Mouse (Mus musculus) limb, embryonic 10.5 days (tissue): Measurements from ENCODE around the gene Plekha5. TPM values are rescaled to one million over a fixed set of nuclear protein-coding genes. Genes with fewer than 3 reads are reported as not detected.
A peak's percentile ranks its signal among the peaks of the same experiment; 100 is the strongest.

Source experiments
- DNase-seq: peaks from one replicate; pipeline ENCODE4 v3.0.0-alpha.2; 2017; ENCODE audit warnings: low spot score
- H3K27ac ChIP-seq: fragments of 300-500 bp; sonication (generic); 2 replicates; pipeline ENCODE4 v1.5.1; 2016; ENCODE audit warnings: mild to moderate bottlenecking
- H3K27me3 ChIP-seq: fragments of 300-500 bp; sonication (generic); 2 replicates; pipeline ENCODE4 v1.6.1; 2016; ENCODE audit warnings: low read depth, mild to moderate bottlenecking; ENCODE audit not compliant: poor library complexity, severe bottlenecking
- H3K36me3 ChIP-seq: fragments of 300-500 bp; sonication (generic); 2 replicates; pipeline ENCODE4 v1.6.1; 2016; ENCODE audit warnings: mild to moderate bottlenecking, moderate library complexity
- H3K4me1 ChIP-seq: fragments of 300-500 bp; sonication (generic); 2 replicates; pipeline ENCODE4 v1.6.1; 2016
- H3K4me3 ChIP-seq: fragments of 300-500 bp; sonication (generic); 2 replicates; pipeline ENCODE4 v1.5.1; 2016; ENCODE audit warnings: mild to moderate bottlenecking, moderate library complexity
- H3K9me3 ChIP-seq: fragments of 300-500 bp; sonication (generic); replicated peaks from 2 replicates; pipeline ENCODE4 v1.6.1; 2016; ENCODE audit warnings: mild to moderate bottlenecking
- WGBS: fragments of 180-500 bp; shearing (Covaris S2); methylation state at CpG from one replicate; pipeline ENCODE4 v1.1.7; 2016; 5-methylcytosine and 5-hydroxymethylcytosine counted together
- polyA plus RNA-seq: library from polyadenylated mRNA; unstranded; fragments of >200 nt; fragmentation: Nextera tagmentation; extraction: Ambion mirVana; gene quantifications from 2 replicates; pipeline ENCODE4 v1.2.1, GENCODE M21; 2016

The Plekha5 gene
- polyA plus RNA-seq = 37.5 and 44.3 TPM in 2 replicates

DNA sequence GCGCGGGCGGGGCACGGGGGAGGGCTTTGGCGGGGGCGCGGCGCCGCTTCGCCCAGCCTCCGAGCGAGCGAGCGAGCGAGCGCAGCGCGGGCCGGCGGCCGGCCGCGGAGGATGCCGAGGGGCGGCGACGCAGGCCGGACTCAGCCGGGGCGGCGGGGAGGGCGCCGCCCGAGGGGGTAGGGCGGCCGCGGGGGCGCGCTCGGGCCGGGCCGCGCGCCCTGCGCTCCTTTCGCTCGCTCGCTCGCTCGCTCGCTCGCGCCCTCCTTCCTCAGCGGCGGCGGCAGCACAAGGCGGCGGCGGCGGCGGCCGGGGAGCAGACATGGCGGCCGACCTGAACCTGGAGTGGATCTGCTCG lies at the start of gene Plekha5:
Gene Plekha5 (plus strand): TSS at position 209 of the 355 bp plus-strand sequence.
- H3K27me3 ChIP-seq = no peaks in the 10 kb centered on the region
- peak within 1 kb of the TSS; percentile 99 for H3K27ac ChIP-seq
- H3K9me3 ChIP-seq = no peaks in the 10 kb centered on the region
- DNase-seq = peak; percentile 85
- 3% methylated on average over 65 of the region's 65 CpGs for WGBS
- H3K36me3 ChIP-seq = peaks cover 20% of the 10 kb centered on the region
- peaks cover 9% of the 10 kb centered on the region for H3K4me1 ChIP-seq
- peak within 1 kb of the TSS; percentile 97 for H3K4me3 ChIP-seq

DNA sequence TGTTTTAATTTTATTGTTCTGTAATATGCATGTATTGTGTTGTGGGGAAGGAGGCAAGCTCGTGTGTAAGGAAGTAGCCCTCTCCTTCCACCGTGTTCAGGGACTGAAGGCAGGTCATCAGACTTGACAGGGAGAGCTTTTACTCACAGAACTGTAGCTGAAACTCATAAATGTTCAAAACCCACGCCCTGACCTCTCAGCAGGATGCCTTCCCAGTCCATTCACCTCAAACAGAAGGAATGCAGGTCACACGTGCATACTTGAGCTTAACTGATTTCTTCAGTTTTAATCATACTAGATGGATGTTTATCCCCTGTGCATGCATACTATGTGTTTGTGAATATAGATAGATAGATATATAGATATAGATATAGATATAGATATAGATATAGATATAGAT lies 48.2 kb upstream of the Plekha5 start:
- Histone ChIP-seq H3K27ac (no peak overlapping the region), H3K4me3 (no peak overlapping the region)
- no peak for DNase-seq

DNA sequence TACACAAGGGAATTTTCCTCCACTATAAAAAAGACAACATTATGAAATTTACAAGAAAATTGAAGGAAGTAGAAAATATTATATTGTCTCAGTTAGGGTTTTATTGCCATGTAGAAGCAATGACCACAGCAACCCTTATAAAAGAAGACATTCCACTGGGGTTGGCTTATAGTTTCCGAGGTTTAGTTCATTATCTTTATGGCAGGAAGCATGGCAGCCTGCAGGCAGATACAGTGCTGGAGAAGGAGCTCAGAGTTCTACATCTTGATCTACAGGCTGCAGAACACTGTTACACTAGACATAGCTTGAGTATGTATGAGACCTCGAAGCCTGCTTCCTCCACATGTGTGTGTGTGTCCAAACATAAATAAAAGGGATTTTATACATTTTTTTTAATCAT lies 43.3 kb upstream of the Plekha5 start:
- Histone ChIP-seq H3K4me3 (no peak overlapping the region), H3K27me3 (no peaks in the 10 kb centered on the region)
- 84% methylated on average over 2 of the region's 2 CpGs for WGBS

More for the DNA sequence above, 48.2 kb upstream of the Plekha5 start:
- WGBS = 50% methylated on average over 4 of the region's 4 CpGs
- Histone ChIP-seq H3K27me3 (no peaks in the 10 kb centered on the region), H3K36me3 (no peaks in the 10 kb centered on the region), H3K4me1 (peaks cover 10% of the 10 kb centered on the region; the same call in 1 of the 2 replicates), H3K9me3 (no peaks in the 10 kb centered on the region)

DNA sequence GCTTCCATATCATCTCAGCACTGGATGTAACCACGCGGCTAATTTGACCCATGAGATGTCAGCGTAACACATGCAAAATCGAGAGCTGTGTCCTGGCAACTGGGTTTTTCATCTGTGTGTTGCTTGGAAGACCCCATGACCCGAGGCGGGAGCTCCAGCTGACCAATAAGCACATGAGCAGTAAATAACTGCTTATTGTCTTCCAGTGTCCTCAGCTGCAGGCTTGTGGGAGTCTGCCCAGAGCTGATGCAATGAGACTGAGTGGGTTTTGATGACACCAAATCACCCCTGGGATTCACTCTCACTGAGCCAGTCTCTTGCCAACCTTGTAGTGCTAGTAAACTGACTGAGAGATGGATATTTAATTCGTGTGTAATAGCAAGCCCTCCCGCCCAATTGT lies 42.7 kb upstream of the Plekha5 start:
- Histone ChIP-seq H3K27ac (no peak overlapping the region), H3K27me3 (no peaks in the 10 kb centered on the region), H3K4me3 (no peak overlapping the region), H3K9me3 (no peaks in the 10 kb centered on the region), H3K36me3 (no peaks in the 10 kb centered on the region), H3K4me1 (0 out of 2 replicates have a peak, but pooled peaks cover 2% of the 10 kb centered on the region)
- no peak for DNase-seq
- 87% methylated on average over 8 of the region's 8 CpGs for WGBS

More for the DNA sequence above, 43.3 kb upstream of the Plekha5 start:
- Histone ChIP-seq H3K27ac (no peak overlapping the region), H3K4me1 (0 out of 2 replicates have a peak, but pooled peaks cover 4% of the 10 kb centered on the region), H3K36me3 (no peaks in the 10 kb centered on the region), H3K9me3 (no peaks in the 10 kb centered on the region)
- no peak for DNase-seq

DNA sequence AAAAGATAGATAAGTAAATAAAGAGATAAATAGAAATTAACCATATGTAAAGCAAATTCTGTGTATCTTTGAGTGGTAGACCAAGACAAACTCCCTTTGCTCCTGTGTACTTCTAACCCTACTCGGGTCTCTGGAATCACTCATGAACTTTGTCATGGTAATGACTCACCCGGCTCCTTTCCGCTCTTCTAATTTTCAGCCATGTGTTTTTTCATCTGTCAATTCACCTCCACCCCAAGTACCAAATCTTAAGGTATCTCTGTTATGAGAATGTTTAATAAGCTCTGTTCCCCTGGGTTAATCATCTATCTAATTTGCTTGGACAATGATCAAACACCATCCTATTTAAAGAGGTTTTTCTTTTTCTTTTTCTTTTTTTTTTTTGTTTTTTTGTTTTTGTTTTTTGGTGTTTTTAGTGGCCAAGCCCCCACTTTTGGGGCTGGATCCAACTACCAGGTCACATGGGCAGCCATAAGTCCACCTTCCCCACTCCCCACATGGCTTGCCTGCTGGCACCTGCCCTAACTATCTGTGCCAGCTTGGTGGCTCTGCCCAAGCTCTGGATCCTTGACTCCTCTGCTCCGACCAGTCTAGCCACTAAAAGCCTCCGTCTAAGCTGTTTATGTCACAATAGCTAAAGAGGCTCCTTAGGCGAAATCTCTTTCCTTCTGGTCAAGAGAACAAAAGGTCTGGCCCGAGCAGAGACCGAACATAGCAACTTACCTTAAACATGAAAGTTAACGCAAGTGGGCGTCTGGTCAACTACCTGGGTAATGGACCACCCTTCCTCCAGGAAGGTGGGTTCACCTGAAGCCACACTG lies 40.1 kb upstream of the Plekha5 start:
- H3K9me3 ChIP-seq = no peaks in the 10 kb centered on the region
- H3K36me3 ChIP-seq = no peaks in the 10 kb centered on the region
- H3K27me3 ChIP-seq = no peaks in the 10 kb centered on the region
- DNase-seq = no peak
- no peak overlapping the region for H3K27ac ChIP-seq
- H3K4me1 ChIP-seq = no peaks in the 10 kb centered on the region
- H3K4me3 ChIP-seq = no peak overlapping the region
- WGBS = 92% methylated on average over 10 of the region's 10 CpGs

DNA sequence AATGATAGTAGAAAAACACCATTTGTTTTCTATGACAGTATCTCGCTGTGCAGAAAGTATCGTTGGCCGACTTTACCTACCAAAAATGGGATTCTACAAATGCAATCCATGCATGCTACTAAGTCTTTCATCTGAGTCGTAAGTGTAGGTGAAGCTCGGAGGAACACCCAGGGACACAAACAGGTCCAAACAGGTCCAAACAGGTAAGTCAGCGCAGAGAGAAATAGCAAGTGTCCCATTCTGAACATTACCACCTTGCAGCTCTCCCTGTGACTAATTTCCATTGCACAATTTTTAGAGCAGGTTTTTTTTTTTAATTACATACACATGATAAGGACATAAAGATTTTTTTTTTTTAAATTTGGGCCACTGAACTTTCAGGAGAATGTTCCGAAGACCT lies 27.2 kb upstream of the Plekha5 start:
- DNase-seq = no peak
- Histone ChIP-seq H3K4me3 (no peak overlapping the region), H3K36me3 (no peaks in the 10 kb centered on the region), H3K27ac (no peak overlapping the region), H3K27me3 (no peaks in the 10 kb centered on the region), H3K4me1 (peaks cover 6% of the 10 kb centered on the region), H3K9me3 (no peaks in the 10 kb centered on the region)
- WGBS = 93% methylated on average over 7 of the region's 7 CpGs

DNA sequence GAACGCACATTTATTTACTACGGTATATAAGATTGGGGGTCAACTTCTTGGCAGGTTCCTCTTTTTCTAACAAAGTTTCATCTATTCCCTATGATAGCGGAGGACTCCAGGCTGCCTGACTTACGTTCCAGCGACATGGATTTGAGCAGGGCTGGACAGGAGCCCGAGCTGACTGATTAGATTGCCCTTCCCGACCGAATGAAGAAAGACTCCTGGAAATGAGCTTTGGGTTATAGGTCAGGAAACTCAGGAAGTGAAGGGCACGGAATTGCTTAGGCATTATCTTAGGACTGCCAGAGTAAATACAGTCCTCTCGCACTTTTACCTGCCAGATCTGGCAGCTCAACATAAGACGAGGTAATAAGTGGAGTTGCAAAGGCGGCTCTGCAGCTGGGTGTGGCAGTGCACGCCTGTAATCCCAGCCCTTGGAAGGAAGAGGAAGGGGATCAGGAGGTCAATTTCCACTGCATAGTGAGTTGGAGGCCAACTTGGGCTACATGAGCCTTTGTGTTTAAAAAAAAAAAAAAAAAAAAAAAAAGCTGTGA lies 21.0 kb upstream of the Plekha5 start:
- H3K27me3 ChIP-seq = no peaks in the 10 kb centered on the region
- no peak overlapping the region for H3K27ac ChIP-seq
- DNase-seq = no peak
- H3K4me3 ChIP-seq = no peak overlapping the region
- H3K9me3 ChIP-seq = no peaks in the 10 kb centered on the region
- no peaks in the 10 kb centered on the region for H3K36me3 ChIP-seq
- 62% methylated on average over 13 of the region's 13 CpGs for WGBS
- H3K4me1 ChIP-seq = peaks cover 6% of the 10 kb centered on the region

DNA sequence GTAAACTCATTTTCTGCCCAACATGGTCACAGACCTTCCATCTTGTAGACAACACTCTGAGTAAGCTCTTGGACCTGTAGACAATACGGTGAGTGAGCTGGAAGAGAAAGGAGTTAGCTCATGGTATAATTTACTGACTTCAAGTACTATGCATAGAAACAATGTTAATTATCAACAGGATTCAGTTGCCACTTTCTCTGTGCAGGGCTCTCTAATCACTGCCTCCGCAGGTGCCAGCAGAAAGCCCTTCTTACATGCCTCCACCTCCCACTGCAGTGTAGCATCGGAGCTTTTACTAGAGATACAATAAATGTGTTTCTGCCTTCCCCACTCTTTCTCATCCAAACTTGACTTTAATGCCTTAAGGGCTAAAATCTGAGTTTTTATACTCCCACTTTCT lies 11.9 kb upstream of the Plekha5 start:
- 94% methylated on average over 3 of the region's 3 CpGs for WGBS
- Histone ChIP-seq H3K4me3 (no peak overlapping the region), H3K27me3 (no peaks in the 10 kb centered on the region), H3K9me3 (no peaks in the 10 kb centered on the region; the same call in 1 of the 2 replicates), H3K27ac (no peak overlapping the region), H3K4me1 (no peaks in the 10 kb centered on the region), H3K36me3 (no peaks in the 10 kb centered on the region)
- DNase-seq = no peak

DNA sequence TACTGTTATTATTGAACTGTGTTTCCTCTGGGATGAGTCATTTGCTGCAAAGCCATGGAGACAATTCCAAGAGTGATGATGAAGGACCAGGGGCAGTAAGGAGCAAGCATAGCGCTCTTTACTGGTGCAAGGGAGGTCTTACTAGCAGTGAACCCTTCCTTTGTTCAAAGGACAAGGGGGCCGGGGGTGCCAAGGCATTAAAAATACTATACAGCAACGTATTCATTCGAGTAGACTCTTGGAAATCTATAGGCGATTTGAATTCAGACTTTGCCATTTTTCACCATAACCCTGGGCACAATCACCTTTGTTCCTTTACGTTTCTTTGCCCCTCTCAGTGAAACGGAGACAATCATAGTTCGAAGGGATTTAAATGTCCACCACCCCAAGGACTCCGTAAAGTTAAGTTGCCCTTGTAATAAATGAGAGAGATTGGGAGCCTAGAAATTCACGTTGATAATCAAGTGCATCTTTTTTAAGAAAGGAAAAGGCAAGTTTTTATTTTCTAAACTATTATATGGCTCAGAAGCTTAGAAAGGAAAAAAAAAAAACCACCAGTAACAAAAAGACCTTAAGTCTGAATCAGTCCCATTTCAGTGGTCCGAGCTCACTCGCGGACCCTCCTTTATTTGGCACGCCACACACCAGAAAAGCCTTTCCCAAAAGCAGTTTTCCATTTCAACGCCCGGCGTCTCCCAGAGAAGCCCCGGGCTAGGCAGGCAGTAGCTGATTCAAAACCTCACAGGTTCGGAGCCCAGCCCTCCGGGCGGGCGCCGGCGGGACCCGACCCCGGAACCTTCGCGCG lies 611 bp upstream of the Plekha5 start:
- Histone ChIP-seq H3K27ac (peak overlapping the region; percentile 99), H3K9me3 (no peaks in the 10 kb centered on the region), H3K27me3 (no peaks in the 10 kb centered on the region), H3K36me3 (peaks cover 14% of the 10 kb centered on the region), H3K4me3 (peak overlapping the region; percentile 97), H3K4me1 (peaks cover 9% of the 10 kb centered on the region)
- DNase-seq = no peak
- WGBS = 12% methylated on average over 29 of the region's 29 CpGs

DNA sequence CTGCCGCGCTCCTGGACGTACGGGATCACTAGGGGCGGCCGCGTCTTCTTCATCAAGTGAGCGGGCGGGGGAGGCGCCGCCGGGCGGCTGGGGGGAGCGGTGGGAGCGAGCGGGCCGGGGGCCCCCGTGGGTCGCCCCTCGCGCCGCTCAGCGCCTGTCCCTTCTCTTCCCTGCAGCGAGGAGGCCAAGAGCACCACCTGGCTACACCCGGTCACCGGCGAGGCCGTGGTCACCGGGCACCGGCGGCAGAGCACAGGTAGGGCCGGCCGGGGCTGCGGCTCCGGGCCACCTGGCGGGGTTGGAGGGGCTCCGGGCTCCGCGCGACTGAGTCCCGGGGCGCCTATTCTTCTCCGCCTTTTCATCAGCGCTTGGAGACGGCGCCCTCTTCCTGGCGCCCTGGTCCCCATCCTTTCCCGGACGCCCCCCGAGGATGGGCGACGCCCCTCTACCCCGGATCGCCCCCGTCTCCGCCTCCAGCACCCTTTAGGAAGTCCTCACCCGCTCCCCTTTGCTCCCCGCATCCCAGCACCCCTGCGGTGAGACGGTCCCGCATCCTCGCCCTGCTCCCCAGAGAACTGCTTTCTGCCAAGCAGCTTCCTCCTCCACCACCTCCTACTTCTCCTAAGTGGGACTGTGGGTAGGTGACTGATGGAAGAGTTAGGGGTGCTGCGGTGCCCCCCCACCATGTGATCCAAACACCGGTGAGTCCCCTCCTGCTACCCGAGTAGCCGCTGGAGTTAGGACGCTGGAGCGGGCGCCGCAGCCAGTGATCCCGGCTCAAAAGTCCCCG lies 542 bp downstream of the Plekha5 start:
- no peaks in the 10 kb centered on the region for H3K9me3 ChIP-seq
- peaks cover 26% of the 10 kb centered on the region for H3K36me3 ChIP-seq
- no peaks in the 10 kb centered on the region for H3K27me3 ChIP-seq
- H3K27ac ChIP-seq = peak overlapping the region; percentile 99
- peak; percentile 74 for DNase-seq
- under 1% methylated on average over 66 of the region's 72 CpGs for WGBS
- H3K4me3 ChIP-seq = peak overlapping the region; percentile 97
- H3K4me1 ChIP-seq = peaks cover 9% of the 10 kb centered on the region

DNA sequence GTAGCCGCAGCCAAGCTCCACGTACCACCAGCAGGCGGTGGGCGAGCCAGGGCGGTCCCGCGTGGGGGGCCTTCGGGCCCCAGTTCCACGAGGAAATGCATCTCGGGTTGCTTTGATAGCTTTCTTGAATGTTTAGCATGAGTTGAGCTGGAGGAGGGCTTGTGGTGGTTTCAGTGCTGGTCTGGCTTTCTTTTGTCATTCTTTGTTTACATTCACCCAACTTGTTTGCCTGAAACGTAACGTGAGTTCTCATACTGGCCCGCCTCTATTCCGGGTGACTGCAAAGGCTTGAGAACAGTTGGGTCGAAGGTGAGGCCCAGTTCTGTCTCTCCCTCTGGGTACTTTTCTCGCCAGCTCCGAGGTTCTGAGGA lies 1.1 kb downstream of the Plekha5 start:
- H3K36me3 ChIP-seq = peaks cover 30% of the 10 kb centered on the region
- peak overlapping the region; percentile 97 for H3K4me3 ChIP-seq
- H3K4me1 ChIP-seq = peaks cover 9% of the 10 kb centered on the region

DNA sequence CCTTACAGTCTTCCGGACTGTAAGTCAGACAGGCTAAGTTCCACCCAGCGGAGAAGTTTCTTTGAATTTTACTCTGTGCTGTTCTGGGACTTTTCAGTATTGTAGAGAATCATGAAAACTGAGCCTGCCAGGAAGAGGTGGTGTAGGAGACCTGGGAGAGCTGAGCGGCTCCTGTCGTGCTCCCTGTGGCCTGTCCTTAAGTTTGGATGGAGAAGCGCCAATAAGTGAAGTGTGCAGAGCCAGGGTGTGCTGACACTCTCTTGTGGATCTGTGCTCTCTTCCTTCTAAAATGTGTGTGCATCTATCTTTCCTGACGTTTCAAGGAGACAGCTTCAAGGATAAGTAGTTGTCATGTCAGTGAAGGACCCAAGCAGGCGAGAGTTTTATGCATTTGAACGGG lies 5.4 kb downstream of the Plekha5 start:
- Histone ChIP-seq H3K4me3 (no peak overlapping the region), H3K27me3 (no peaks in the 10 kb centered on the region), H3K4me1 (peaks cover 9% of the 10 kb centered on the region), H3K27ac (no peak overlapping the region), H3K9me3 (no peaks in the 10 kb centered on the region), H3K36me3 (peaks cover 69% of the 10 kb centered on the region)
- no peak for DNase-seq
- WGBS = 90% methylated on average over 8 of the region's 8 CpGs

More for the DNA sequence above, 1.1 kb downstream of the Plekha5 start:
- H3K27me3 ChIP-seq = no peaks in the 10 kb centered on the region
- peak overlapping the region; percentile 99 for H3K27ac ChIP-seq
- no peak for DNase-seq
- no peaks in the 10 kb centered on the region for H3K9me3 ChIP-seq
- whole genome bisulfite sequencing = under 1% methylated on average over 17 of the region's 17 CpGs
